Mouse (Mus musculus) adrenal gland, postnatal 10 days (tissue): Measurements from ENCODE around the gene Dab2. TPM values are rescaled to one million over a fixed set of nuclear protein-coding genes. Genes with fewer than 3 reads are reported as not detected.

Experiments used
- DNase-seq: peaks from one replicate; pipeline ENCODE4 v3.0.0; 2021; ENCODE audit warnings: mixed read lengths
- total RNA-seq, 2 experiments: library from RNA; stranded (reverse); gene quantifications; 2 replicates each; pipeline ENCODE4 v1.2.3; 2021

Dab2 gene
- total RNA-seq, 2 experiments from 2014 or later, result 305 to 358 TPM

- no peak for DNase-seq
Measured at GRCm38 (mm10) chr15:6469384-6469783, 169.8 kb downstream of the Dab2 start.

- DNase-seq, result no peak
Measured at GRCm38 (mm10) chr15:6483561-6483960, 184.0 kb downstream of the Dab2 start.

Other genes starting within 250 kb of the Dab2 start
- 1 to 10 TPM; 2.5 to 3.0 TPM for gene C9, start 145.5 kb downstream of the Dab2 start, total RNA-seq
- 10 to 100 TPM; 34.7 to 43.9 TPM for gene Fyb, start 223.1 kb downstream of the Dab2 start, total RNA-seq